Mouse (Mus musculus): ENCODE measurements around the gene Gm28042.

DNA sequence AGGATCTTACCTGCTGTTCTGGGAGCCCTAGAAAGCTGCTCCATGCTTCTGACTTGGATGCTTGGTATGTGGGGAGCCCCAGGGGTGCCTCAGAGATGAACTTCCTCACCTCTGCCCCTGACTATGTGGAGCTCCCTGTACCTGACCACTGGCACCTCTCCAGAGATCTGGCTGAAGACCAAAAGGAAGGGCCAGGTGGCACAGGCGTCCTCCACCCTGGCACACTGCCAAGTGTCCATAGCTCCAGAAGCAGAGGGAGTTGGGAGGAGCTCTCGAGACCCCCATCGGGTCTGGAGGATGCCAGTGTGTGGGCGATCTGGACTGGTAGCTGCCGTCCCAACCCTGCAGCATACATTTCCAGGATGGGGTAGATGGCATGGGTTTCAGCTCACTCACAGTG lies 6.4 kb downstream of the Gm28042 start:
- no peak for TF ChIP-seq CTCF (IDR thresholded peaks at IDR 0.05; ENCODE audit: extremely low read depth, insufficient read depth, low read length)
- TF ChIP-seq POLR2A (IDR thresholded peaks at IDR 0.05; ENCODE audit: extremely low read depth, insufficient read depth, low read length), result no peak
